Mouse (Mus musculus): ENCODE measurements around the gene Srd5a1. TPM values are rescaled to one million over a fixed set of nuclear protein-coding genes. Genes with fewer than 3 reads are reported as not detected.

Srd5a1 gene
- polyA plus RNA-seq (2014; fragmentation: Illumina TruSeq; extraction: RNeasy Lipid Tissue Mini Kit (QIAGEN cat#74804); ENCODE audit: insufficient read depth, low read depth, low replicate concordance): 1.2 TPM

DNA sequence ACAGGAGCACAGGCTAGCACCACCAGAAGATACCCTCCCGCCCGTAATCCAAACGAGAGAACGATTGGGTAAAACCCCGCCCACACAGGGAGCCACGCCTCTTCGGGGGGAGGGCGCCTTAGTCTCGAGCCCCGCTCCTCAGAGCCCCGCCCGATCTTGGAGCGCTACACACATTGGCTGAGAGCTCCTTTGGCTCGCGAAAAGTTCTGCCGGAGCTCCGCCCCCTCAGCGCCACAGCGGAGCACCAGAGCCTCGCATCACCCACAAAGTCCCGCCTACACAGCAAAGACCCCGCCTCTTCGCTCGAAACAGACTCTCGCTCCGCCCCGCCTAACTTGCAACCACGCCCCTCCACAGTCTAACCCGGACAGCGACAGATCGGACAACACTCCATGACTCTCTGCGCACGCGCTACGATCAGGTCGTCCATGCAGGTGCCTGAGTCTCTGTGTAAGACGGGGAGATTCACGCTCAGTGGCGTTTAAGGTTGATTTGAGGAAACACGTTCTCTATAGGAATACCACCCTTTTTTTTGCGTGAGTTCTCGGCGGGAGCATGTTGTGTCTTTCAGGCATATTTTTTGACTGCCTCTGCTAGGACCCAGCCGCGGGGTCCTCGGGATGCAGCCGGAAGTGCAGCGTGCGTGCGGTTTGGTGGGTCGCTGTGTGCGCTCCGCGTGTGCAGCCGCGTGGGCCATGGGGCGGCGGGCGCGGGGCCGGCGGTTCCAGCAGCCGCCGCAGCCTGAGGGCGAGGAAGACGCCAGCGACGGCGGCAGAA lies at the start of gene Srd5a1:
Srd5a1 (minus strand) TSS at position 45 of the 777 bp plus-strand sequence.

DNA sequence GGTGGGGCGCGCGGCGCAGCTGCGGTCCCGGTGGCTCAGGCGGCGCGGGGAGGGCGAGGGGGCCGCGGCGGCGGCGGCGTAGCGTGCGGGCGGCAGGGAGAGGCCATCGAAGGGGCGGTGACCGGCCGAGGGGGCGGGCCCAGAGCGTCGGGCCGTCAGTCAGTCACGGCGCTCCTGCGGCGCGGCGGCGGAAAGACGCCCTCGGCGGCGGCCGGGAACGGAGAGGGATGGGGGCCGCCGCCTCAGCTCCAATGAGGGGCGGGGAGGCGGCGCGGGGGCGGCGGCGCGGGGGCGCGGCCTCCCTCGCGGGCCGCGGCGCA lies 76.9 kb downstream of the Srd5a1 start, which contains the start of gene Tent4a:
Tent4a (minus strand) TSS at position 284 of the 320 bp plus-strand sequence.

DNA sequence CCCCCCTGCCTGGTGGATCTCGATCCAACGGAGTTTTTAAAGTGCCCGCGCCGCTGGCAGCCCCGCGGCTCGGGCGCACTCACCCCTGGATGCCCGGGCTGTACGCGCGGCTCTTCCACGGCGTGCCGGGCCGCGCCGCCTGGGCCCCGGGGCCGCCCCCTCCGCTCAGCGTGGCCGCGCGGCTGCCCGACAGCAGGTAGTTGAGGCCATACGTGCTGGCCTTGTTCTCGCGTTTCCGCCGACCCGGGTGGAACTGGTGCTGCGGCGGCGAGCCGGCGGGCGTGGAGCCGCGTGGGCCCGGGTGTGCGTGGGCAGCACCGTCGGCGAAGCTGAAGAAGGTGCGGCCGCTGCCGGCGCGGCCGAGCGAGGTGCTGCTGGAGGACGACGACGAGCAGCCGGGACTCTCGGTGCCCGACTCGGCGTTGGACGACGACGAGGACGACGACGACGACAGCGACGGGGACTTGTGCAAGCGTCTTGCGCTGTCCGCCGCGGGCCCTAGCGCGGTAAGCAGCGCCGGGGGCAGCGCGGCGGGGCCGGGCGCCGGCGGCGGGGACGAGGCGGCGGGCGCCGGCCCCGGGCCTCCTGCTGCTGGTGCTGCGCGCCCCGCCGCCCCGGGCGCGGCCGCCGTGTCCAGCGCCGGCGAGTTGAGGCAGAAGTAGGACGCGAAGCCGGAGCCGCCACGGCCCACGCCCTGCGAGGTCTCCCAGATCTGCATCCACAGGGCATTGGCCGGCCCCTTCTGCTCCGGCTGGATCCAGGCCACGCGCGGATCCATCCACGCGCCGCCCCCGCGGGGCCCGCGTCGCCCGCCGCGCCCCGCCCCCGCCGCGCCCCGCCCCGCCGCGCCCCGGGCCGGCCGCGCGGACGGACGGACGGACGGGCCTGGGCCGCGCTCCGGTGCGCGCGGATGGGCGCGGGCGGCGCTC lies 77.6 kb downstream of the Srd5a1 start, which contains the start of gene Nsun2:
Nsun2 (plus strand) TSS at position 342 of the 929 bp plus-strand sequence.

Other genes with a start within 250 kb of the Srd5a1 start
- gene Nsun2, start 77.7 kb downstream of the Srd5a1 start, polyA plus RNA-seq (2014; fragmentation: Illumina TruSeq; extraction: RNeasy Lipid Tissue Mini Kit (QIAGEN cat#74804); ENCODE audit: insufficient read depth, low read depth, low replicate concordance): 31.9 TPM
- 5.7 TPM for gene Tent4a, start 76.8 kb downstream of the Srd5a1 start, polyA plus RNA-seq (2014; fragmentation: Illumina TruSeq; extraction: RNeasy Lipid Tissue Mini Kit (QIAGEN cat#74804); ENCODE audit: insufficient read depth, low read depth, low replicate concordance)
- gene Ube2ql1, start 128.4 kb upstream of the Srd5a1 start, polyA plus RNA-seq (2014; fragmentation: Illumina TruSeq; extraction: RNeasy Lipid Tissue Mini Kit (QIAGEN cat#74804); ENCODE audit: insufficient read depth, low read depth, low replicate concordance): 0.24 TPM
- 49.4 TPM for gene Med10, start 191.0 kb upstream of the Srd5a1 start, polyA plus RNA-seq (2014; fragmentation: Illumina TruSeq; extraction: RNeasy Lipid Tissue Mini Kit (QIAGEN cat#74804); ENCODE audit: insufficient read depth, low read depth, low replicate concordance)